Mouse (Mus musculus) gastrocnemius, postnatal 36 days (tissue): Measurements from ENCODE around the gene Lipc. TPM values are rescaled to one million over a fixed set of nuclear protein-coding genes. Genes with fewer than 3 reads are reported as not detected.
"Not testable (repeated sequence)": the region's sequence is repeated elsewhere in the genome, so short reads cannot be mapped to it uniquely, and the experiment has no call there.

ENCODE experiments used
- DNase-seq, 2 experiments: peaks; one replicate each; pipeline ENCODE4 v3.0.0; 2022
- intact Hi-C: fragments of 180-260 bp; cut with DNase I; formaldehyde crosslinking; loops from one replicate; pipeline ENCODE4 v1.15.1; 2025
- total RNA-seq, 2 experiments: library from RNA; stranded (reverse); gene quantifications; 2 replicates each; pipeline ENCODE4 v1.2.3; 2021

Gene Lipc
- total RNA-seq, 2 experiments from 2014 or later = not detected

DNA sequence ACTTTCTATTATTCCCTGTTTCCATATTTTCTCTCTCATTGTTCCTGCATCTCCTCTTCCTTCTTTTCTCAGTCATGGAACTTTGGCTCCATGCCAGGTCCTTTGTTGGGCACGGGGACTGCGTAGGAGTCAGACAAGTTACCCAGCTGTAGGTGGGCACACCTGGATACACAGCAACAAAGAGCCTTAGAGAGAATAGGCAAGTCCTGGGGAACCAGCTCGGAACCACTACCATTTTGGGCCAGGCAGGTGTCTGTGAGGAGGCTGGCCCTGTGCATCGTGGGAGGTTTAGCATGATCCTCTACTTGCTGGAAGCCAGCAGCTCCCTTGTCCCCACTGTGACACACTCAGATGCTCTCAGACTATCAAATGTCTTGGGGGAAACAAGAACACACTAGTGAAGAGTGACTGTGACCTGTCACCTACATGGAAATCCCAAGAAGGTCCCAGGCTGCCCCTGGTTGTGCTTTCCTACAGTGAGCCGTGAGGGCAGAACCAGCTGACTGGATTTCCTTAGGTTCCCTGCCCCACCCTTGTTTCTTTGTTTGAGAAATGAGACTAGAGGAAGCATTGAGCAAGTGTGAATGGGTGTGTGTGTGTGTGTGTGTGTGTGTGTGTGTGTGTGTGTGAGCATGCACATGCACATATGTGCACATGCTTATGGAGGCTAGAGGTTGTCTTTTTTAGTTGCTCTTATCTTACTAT is 82.7 kb downstream of the Lipc start:
- intact Hi-C loops = no loop called here
- DNase-seq = no peak

DNA sequence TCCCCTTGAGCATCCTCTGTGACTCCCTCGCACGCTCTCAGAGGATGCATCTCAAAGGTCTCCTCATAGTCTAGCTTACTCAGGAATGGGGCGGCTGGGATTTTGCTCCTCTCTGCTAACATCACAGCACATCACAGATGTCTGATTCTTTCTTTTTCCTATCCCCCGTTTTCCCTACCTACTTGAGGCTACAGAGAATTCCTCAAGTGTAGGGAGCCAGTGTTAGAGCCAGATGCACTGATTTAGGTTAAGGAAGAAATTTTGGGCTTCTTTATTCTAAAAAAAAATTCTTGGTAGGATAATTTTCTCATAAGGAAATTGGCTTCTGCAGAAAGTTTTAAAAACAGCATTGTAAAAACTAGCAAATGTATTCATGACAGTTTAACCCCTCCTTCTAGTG is 84.6 kb downstream of the Lipc start:
- no peak for DNase-seq
- intact Hi-C loops = no loop called here

DNA sequence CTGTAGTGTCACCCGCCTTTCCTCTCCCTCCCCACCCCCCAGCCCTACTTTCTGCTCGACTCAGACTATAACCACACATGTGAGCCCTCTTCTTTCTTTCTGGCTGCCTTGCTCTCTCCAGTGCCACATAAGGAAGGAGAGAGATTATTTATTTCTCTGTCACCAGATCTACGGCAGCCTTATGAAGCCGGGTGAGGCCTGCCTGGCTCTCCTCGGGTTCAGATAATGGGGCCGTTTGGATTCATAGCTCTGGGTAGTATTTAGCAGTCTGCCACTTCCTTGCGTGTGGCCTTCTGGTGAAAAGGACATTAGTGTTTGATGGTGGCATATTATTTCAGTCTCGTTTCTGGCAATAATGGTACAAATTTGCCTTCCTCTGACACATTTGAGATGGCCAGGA is 88.0 kb downstream of the Lipc start:
- intact Hi-C loops = no loop called here
- no peak for DNase-seq

DNA sequence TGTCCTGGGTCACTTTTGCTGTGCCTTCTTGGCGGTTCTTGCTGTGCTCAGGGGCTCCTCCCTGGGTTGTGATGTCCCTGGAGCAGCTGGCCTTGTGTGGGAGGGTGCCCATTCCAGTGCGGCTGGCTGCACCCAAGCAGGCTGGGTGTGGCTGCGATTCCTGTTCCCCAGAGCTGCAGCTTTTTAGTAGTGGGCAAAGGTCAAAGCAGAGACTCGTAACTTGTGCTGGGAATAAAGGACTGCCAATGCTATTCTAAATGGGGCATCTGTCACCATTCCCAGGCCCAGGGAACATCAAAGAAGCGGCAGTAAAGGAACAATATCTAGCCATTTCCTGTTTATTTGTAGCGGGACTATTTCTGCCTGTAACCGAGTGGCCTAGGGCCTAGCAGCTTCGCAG is 88.7 kb downstream of the Lipc start:
- DNase-seq = peak in 1 of 2 experiments; percentile 25
- intact Hi-C loops = no loop called here

DNA sequence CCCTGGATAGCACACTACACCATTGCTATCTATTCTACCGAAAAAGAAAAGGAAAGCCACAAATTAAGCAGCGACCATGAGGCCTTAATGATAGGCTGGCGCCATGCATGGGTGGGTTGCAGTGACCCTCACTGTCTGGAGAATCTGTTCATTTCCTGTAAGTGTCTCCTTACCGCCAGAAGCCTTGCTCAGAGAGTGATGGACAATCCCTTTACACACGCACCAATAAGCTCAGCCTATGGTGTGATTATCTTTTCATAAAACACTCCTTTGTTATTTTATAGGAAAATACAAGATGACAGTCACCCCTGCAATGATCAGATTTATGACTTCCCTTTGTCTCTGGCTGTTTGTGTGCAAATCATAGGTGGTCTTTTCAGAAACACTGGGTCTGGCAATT is 92.8 kb downstream of the Lipc start:
- DNase-seq = no peak
- intact Hi-C loops = no loop called here

DNA sequence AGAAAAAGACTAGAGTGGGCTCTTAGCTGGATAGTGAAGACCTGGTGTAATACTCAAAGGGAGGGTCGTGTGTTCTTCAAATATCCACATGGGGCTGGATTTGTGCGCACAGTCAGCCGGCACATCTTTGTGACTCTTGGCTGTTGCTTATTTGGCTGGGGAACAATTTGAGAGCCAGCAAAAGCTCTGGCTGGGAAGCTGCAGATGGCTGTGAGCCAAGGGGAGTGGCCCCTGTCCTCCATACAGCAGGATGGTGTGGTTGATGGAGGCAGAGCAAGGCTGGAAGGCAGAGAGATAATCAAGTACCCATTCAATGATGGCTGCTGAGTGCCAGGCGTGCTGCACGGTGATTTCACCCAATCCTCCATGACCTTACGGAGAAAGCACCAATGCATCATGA is 96.2 kb downstream of the Lipc start:
- no peak for DNase-seq
- intact Hi-C loops = no loop called here

DNA sequence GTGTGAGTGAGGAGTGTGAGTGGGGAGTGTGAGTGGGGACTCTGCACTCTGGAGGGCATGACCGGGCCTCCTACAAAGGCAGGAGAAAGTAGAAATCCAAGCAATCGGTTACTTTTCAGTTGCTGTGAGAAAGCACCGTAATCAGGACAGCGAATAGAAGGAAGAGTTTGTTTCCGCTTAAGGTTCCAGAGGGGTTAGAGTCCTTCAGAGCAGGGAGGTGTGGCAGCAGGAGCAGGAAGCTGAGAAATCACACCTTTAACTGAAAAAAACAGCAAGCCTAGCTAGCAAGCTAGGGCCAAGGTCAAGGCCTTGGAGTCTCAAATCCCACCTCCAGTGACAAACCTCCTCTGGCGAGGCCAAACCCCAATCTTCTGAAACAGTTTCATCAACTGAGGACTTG is 97.1 kb downstream of the Lipc start:
- intact Hi-C loops = no loop called here
- DNase-seq = no peak

DNA sequence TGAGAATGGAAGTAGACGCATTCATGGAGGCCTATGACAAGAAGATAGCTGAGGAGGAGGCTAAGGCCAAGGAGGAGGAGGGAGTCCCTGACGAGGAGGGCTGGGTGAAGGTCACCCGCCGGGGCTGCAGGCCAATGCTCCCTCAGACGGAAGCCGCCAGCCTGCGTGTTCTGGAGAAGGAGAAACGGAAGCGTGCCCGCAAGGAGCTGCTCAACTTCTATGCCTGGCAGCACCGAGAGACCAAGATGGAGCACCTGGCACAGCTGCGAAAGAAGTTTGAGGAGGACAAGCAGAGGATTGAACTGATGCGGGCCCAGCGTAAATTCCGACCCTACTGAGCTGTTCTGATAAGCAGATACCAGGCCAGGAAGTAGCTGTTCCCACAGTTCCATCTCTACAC is 98.9 kb downstream of the Lipc start:
- not testable (repeated sequence) for DNase-seq

DNA sequence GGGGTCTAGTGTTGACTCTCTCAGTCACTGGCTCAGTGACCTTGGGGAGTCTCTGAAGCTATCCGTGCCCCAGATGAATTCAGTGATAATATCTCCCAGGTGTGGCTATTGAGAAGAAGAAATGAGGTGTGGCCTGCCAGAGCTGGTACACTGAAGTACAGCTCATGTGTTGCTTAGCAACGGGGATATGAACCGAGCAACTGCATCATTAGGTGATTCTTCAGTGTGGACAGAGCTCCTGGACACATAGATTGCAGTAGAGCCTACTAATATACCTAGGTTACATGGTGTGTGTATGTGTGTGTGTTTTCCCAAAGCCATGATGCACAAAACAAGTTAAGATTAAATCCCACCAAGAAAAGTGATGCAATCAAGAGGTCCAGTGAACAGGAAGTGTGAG is 100.5 kb downstream of the Lipc start:
- no peak for DNase-seq
- intact Hi-C loops = no loop called here

More for the DNA sequence above, 98.9 kb downstream of the Lipc start:
- intact Hi-C loops = not testable (repeated sequence)

DNA sequence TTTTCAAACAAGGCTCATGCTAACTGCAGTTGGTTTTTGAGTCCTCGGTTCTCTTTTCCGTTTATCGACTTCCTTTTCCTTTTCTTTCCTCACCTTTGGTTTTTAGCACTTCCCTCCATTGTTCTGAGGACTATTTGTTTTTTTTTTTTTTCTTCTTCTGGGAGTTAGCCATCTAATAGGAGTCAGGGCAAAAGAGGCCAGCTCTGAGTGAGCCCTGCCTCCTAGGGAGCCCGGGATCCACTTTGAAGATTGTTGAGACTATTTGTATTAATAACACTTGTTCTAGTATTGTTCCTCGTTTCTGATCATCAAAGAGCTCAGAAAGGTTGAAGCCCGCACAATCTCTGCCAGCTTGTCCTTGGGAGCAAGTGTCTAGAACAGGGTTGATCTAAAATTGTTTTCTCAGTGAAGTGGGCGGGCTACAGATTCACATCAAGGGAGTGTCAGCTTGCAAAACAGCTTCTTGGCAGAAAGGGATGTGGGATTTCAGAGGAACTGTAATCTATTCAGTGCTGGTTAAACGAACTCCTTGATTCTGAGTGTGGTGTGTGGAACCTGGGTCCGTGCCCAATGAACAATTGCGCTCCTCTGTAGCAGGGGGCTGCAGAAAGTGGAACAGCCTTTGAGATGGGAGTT is 103.8 kb downstream of the Lipc start:
- intact Hi-C loops = no loop called here
- DNase-seq = no peak

DNA sequence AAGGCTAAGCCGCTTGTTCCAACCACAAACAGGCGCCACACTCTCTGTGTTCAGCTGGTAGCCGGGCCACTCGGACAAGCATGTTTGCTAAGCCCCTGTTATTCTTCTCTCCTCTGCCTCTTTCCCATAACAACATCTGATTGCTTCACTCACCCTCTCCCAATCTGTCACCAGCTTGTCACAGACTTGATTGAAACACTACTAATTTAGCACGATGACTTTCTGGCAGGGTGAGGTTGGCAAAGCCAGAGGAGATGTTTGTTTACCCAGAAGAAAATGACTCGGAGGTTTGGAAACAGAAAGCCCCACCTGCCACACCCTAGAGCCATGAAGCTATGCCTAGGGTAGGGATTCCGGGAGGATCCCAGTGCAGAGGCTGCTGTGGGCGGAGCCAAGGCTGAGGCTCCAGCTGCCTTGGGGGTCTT is 104.4 kb downstream of the Lipc start:
- intact Hi-C loops = no loop called here
- no peak for DNase-seq

DNA sequence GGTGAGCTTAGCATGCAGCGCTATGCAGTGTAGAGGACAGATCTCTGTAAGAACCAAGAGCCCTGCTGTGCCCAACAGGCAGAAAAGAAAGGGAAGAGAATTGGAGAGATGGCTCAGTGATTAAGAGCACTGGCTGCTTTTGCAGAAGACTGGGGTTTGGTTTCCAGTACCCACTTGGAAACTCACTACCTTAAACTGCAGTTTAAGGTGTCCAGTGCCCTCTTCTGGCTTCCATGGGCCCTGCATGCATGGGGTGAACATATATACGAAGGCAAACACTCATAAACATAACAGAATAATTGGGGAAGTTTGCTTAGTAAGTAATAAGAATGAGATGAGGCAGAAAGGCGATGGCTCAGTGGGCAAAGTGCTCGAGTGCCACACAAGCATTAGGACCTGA is 108.8 kb downstream of the Lipc start:
- DNase-seq = no peak
- intact Hi-C loops = no loop called here

DNA sequence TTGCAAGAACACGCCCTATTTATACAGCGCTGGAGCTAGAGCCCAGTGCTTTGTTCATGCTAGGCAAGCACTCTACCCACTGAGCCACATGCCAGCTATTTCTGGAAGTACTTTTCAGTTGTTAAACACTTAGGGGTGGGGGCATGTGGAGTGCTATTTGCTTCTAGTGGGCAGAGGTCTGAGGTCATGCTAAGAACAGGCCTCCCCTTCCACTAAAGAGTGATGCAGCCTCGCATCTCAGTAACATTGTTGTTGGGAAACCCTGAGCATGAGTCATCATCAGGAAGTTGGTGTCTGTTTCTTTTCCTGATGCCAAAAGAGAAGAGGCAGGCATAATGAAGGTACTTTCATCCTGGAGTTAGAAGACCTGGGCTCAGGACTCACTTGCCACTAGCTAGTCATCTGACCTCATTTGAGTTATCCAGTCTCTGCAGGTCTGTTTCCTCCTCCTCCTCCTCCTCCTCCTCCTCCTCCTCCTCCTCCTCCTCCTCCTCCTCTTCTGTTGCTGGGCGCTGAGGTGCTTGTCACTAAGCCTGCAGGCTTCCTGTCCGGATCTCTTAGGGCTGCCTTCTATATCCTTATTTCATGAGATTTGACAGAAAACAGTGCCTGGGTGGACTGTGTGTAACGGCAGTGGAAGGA is 109.6 kb downstream of the Lipc start:
- DNase-seq = no peak
- intact Hi-C loops = no loop called here

DNA sequence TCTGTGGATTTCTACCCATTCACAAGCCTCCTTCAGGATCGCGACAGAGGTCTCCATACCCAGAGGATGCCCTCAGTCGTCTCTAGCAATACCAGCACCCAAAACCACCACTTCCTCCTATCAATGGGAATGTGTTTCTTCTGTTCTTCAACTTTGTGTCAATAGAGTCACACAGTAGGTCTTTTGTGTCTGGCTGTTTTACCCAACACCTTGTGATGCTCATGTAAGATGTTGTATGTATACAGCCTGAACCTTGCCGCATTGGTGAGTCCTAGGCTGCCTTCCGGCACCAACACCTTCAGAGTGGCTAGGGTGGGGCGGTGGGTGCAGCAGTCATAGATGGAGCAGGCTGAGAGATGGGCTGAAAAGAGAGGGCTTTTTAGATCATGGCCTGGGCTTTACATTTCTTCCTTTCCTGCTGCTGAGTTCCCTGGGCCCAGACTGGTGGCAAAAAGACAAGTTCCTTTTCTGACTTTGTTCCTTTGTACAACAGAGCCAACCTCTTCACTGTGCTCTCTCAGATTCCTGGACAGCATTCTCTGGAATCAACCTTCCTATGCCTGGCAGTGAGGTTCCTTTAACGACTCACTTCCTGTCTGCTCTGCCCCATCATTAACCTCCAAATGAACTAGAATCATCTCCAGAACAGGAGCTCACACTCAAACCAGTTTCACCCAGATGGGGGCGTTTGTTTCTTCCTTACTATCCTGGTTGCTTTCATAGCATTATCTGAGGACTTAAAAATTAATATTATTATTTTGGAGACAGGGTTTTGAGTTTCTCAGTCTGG is 110.4 kb downstream of the Lipc start:
- intact Hi-C loops = no loop called here
- DNase-seq = no peak

DNA sequence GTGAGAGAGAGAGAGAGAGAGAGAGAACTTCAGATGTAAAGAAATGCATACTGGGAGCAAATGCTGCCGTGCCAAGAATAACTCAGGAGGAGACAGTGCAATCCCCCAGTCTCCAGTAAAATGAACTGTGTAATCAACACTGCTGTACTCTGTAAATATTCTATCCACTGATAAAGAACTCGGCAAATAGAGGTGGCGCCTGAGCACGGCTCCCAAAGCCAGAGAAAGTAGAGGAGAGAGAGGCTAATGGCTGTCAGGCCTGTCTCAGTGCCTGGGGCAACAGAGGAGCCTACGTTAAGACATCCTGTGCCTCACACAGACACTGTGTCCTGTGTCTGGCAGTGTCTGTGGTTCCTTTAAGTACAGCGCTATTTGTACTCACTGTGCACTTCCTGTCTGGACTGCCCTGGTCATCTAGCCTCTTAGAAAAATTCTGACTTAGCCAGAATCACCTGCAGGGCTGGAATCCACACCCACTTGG is 111.1 kb downstream of the Lipc start:
- DNase-seq = no peak
- intact Hi-C loops = no loop called here

DNA sequence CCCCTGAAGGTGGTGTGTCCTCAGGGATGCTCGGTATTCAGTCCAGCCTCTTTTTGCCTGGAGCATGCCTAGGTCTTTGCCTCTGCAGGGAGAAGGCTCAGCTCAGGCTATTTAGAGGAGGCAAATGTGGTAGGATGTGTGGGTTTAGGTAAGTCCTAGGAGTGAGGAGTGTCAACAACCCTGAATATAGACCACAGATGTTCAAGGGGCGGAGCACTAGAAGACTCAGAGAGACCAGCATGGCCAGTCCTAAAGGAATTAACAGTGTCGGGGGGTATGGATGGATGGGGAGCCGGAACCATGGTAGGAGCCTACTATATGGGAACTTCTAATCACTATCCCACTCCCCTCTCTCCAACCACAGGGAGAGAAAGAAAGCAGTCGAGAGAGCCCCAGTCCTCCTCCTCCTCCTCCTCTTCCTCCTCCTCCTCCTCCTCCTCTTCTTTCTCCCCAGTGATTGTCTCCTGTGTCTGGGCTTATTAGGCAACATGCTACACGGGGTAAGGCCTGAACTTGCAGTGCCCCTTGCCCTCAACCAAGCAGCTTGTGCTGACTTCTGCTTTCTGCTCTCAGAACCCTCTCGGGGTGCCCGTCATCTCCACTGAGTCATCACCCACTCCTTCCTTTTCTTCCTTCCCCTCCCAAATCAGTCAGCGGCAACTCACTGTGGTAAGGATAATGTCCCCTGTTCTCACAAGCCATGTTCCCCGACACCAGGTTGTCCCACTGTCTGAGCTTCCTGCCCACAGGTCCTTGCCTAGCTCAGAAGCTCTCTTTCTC is 113.7 kb downstream of the Lipc start:
- no peak for DNase-seq
- intact Hi-C loops = no loop called here

DNA sequence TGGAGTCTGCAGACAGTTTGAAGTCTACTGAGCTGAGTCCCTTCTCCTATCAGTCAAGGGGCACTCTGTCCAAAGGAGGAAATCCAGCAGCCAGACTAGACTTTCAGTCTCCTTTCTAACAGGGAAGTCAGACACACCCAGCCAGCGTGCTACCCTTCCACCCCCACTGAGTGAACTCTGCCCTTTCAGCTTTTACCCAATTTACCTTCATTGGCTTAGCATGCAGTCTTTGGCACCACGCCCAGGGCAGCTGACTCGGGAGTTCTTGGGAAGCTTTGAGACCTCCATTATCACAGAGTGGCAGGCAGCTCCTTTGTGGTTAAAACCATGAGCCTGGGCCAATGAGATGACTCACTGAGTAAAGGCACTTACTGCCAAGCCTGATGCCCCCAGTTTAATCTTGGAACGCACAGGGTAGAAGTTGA is 117.3 kb downstream of the Lipc start:
- DNase-seq = peak in 1 of 2 experiments; percentile 30
- intact Hi-C loops = no loop called here

DNA sequence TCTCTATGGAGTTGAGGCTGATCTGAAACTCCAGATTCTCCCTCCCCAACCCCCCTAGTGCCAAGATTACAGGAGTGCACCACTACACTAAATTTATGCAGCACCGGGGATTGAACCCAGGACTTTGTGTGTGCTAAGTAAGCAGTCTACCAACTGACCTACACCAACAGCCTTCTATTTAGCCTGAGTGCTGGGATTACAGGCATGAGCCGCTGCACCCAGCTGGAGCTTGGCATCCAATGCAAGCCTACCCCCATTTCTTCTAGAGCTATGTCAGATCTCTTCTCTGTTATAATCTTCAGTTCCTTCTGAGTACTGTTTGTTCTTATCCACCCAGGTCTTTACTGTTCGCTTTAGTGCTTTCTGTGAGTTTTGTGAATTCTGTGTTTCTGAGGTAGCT is 117.8 kb downstream of the Lipc start:
- DNase-seq = no peak
- intact Hi-C loops = no loop called here

DNA sequence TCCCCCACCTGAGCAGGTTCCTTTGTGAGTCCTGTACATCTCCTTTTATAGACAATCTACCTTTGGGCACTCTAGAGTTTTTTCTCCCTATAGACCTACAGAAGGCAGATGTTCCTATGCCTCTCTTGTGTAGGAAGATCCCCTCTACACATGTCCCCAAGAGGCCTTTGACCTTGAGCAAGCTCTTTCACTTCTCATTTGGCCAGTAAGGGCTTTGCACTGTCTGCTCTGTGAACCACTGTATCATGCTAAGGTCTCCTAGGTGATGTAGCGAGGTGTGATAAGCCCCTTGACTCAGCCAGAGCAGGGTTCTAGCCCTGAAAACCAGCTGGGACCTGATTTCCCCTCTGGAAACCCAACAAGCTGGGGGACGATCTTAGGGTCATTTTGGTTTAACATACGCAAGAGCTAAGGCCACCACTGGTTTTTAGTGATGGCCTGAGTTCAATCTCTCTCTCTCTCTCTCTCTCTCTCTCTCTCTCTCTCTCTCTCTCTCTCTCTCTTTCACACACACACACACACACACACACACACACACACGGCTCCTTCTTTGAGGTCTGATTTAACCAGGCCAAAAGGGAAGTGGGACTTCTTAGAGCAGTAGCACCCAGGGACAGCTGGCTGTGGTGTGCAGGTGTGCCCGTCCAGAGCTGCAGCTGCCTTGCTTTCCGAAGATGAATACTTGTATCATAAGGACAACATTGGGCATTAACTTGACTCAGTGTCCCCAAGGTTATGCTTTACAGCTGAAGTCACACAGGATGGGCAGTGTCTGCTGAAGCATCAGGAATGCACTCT is 118.7 kb downstream of the Lipc start:
- intact Hi-C loops = no loop called here
- no peak for DNase-seq
